Mouse (Mus musculus) cerebellum, adult 18-20 months (tissue): Measurements from ENCODE around the gene Tff2.

Source experiments
- DNase-seq, 2 experiments: peaks; one replicate each; pipeline ENCODE4 v3.0.0; 2021

The Tff2 gene

DNA sequence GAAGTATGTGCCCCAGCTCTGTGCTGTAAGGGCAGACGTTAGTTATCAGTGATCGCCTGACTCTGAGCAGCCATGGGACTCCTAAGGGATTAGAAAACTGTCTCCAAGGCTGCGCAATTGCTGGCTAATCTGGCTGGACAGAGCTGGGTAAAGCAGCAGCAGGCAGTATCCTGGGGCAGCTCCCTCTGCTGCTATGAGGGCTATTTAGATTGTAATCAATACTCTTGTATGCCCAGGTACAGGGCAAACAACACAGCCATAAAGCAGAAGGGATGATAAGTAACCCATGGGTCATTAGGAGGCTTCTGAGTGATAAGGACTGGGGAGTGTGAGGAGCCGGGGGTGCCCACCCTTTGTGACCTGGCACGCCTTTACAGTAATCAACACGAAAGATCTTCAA is 9.2 kb downstream of the Tff2 start:
- peak in 1 of 2 experiments; percentile 8 for DNase-seq

DNA sequence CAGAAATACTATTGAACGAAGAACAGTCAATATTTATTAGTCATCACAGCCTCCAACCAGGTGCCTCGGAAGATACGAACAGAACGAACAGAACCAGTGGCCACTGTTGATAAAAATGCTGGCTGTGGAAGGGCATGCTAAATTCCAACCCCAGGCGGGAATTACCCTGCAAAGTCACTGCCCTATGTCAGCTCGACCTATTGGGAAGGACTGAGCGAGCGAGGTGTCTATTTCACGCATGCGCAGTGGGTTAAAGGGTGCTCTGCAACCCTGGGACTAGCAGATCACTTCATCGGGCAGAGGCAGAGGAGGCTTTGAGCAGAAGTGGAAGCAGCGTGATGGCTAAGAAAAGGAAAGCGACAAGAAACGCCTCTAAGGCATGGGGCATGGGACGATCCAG is 10.3 kb downstream of the Tff2 start:
- DNase-seq = no peak

DNA sequence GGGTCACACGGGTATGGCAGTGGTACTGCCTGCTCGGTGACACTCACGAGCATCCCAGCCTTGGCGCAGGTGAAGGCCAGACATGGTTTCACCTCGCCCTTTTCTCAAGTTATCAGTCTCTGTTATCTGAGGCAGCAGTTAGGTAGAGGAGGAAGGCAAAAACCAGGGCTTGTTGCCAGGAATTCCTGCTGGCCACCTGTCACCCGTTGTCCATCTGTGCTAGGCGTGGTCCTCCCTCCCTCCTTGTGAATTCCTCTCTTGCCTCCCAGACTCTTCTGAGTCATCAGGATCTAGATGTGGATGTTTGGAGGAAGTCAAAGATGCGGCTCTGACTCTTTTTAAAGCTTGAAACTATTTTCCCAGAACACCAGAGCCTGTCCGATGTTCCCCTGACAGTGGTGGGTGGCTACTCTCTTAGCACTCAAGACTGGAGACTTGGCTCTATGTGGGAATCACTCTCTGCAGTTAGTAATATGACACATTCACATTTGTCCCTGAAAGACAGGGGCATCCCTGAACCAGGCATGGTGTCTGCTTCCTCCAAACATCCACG is 12.7 kb downstream of the Tff2 start:
- peak; percentile 94 for DNase-seq

DNA sequence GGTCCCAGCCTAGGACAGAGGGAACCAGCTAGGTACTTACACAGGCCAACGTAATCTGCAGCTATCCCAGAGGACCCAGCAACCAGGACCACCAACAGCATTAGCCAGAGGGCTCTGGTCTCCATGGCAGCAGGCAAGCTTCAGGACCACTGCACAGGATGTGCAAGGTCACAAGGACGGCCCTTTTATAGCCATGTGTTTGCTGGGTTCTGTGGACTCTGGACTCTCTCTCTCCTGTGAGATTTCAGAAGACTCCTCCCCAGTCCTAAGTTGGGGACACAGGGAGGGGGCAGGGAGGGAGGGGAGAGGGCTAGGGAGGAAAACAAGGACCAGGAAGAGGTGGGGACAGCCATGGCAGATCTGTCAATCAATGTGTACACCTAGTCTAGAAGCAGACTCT is 14.6 kb downstream of the Tff2 start, which contains the start of gene Tff3:
TSS of gene Tff3 (minus strand) at position 195 of the 400 bp plus-strand sequence.
- DNase-seq = peak in 1 of 2 experiments; percentile 9

GRCm38 (mm10) chr17:31128708-31129318 is 15.3 kb downstream of the Tff2 start:
- peak; percentile 40 to 53 for DNase-seq

GRCm38 (mm10) chr17:31125548-31126266 is 18.4 kb downstream of the Tff2 start:
- peak; percentile 97 to 98 for DNase-seq

DNA sequence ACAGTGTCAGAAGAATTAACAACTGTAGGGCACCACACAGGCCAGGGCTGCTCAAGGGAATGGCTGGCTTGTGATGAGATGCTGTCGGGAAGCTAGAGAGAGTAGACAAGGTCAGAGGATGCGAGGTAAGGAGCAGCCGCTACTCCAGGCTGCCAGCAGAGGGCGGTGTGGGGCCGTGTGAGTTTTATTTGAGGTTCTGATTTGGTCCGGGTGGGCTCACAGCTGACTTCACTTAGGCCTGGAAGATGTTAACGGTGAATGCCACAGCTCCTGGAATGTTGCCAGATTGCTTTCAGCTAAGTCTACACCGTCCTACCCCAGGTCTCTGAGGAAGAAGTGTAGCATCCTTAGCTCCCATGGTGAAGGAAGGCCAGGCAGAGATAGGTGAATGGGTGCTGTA is 22.1 kb downstream of the Tff2 start:
- DNase-seq = peak; percentile 67 to 83

DNA sequence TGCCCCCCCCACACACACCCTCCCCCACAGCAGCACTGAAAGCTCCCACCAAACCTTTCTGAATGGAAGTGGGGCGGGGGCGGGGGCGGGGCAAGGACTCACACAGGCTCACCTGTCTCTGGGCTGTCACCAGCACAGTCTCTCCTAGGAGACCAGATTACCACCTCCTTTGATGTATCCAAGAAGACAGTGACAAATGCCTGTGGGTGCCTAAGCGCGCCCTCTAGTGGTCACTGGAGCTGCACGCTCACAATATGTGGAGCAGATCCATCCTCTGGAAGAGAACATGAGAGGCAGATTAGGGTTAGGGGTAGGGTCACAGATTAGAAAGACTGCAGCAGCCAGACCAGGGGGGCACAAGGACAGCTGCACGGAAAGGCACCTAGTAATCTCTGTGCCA is 24.7 kb downstream of the Tff2 start:
- DNase-seq = peak; percentile 83 to 88

- DNase-seq = no peak
Observed at GRCm38 (mm10) chr17:31117946-31118345, 26.1 kb downstream of the Tff2 start.

DNA sequence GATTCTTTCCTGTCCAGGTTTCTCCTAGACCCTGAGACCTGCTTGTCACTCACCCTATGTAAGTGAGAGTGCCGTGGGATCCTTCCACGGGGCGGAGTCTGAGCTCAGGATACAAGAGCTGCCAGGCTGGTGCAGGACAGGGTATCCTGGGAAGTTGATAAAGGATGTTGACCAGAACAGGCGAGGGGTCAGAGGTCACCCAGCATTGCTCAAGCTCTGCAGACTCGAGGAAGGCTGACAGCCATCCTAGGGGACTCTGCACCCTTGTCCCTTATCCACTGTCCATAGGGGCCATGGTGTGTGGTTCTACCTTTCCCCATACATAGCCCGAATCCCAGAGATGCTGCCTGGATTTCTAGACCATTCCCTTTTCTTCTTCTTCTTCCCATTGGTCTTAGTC is 28.0 kb downstream of the Tff2 start:
- DNase-seq = no peak

- DNase-seq = no peak
Observed at GRCm38 (mm10) chr17:31113191-31113856, 30.8 kb downstream of the Tff2 start.

DNA sequence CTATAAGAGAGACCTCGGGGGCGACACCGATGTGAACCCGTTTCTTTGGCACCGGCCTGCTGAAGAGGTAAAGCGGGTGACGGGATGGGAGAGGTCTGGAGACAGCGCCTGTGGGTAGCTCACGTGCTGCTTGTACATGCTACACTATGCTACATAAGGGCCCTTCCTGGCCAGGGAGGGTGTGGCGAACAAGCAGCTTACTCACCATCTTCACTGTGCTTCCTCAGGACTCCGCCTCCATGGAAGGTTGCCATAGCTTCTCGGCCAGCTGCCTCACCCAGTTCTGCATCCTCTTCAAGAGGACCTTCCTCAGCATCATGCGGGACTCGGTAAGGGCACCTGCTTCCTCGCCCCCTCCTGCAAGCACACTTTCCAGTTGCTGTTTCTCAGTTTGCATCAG is 35.7 kb downstream of the Tff2 start:
- DNase-seq = no peak

DNA sequence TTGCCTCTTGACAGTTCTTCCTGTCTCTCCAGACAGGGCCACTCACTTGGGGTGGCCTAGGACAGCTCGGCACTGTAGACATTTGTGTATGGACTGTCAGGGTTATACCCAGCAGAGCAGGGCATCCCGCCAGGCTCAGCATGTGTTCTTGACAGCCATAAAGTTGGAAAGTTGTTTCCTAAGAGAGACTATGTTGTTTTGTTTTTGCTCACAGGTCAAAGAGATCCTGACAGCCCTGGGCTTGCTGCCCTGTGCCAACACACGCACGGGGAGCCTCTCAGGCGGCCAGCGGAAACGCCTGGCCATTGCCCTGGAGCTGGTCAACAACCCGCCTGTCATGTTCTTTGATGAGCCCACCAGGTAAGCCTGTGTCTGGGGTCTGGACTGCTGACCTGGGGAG is 40.3 kb downstream of the Tff2 start:
- DNase-seq = no peak

GRCm38 (mm10) chr17:31103007-31103570 is 41.0 kb downstream of the Tff2 start:
- DNase-seq = no peak

GRCm38 (mm10) chr17:31098788-31099187 is 45.3 kb downstream of the Tff2 start:
- DNase-seq = no peak

- DNase-seq = no peak
Observed at GRCm38 (mm10) chr17:31096893-31097292, 47.2 kb downstream of the Tff2 start.

GRCm38 (mm10) chr17:31095570-31095969 is 48.5 kb downstream of the Tff2 start:
- DNase-seq = peak; percentile 55 to 67

DNA sequence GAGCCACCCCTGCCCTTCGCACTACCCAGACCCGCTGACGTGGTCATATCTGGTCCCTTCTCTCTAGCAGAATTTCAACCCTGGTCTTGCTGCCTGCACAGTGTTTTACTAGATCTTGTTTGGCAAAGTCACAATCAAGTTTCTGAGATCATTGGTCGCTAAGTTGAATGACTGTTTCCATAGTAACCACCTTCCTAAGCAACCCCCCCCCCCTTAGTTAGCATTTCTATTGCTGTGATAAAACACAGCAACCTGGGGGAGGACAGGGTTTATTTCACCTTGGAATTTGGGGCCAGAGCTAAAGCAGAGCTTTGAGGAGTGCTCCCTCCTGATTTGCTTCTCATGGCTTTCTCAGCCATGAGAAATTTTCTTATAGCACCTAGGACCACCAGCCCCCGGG is 49.3 kb downstream of the Tff2 start:
- DNase-seq = no peak
